Mouse (Mus musculus): ENCODE data around the gene Tbc1d14. TPM values are rescaled to one million over a fixed set of nuclear protein-coding genes. Genes with fewer than 3 reads are reported as not detected.

Gene Tbc1d14
- polyA plus RNA-seq, 1 experiment from 2014 or later: 70.1 TPM

- H3K4me1 ChIP-seq (replicated peaks): peaks cover 24% of the 10 kb centered on the region
- peak overlapping the region; percentile 93 for H3K4me3 ChIP-seq
- H3K4me2 ChIP-seq: peak overlapping the region; percentile 99
- WGBS: 31% methylated on average over 8 of the region's 8 CpGs
- H3K27ac ChIP-seq: no peak overlapping the region; the same call in 1 of the 2 replicates
- H3K9ac ChIP-seq: peak overlapping the region; percentile 91
- no peaks in the 10 kb centered on the region for H3K27me3 ChIP-seq
- ATAC-seq (ENCODE audit: low FRiP score): no peak
- no peaks in the 10 kb centered on the region for H3K9me3 ChIP-seq
- H3K36me3 ChIP-seq: peaks cover 20% of the 10 kb centered on the region
These were observed 127.2 kb downstream of the Tbc1d14 start for GRCm38 (mm10) chr5:36465889-36466288.

DNA sequence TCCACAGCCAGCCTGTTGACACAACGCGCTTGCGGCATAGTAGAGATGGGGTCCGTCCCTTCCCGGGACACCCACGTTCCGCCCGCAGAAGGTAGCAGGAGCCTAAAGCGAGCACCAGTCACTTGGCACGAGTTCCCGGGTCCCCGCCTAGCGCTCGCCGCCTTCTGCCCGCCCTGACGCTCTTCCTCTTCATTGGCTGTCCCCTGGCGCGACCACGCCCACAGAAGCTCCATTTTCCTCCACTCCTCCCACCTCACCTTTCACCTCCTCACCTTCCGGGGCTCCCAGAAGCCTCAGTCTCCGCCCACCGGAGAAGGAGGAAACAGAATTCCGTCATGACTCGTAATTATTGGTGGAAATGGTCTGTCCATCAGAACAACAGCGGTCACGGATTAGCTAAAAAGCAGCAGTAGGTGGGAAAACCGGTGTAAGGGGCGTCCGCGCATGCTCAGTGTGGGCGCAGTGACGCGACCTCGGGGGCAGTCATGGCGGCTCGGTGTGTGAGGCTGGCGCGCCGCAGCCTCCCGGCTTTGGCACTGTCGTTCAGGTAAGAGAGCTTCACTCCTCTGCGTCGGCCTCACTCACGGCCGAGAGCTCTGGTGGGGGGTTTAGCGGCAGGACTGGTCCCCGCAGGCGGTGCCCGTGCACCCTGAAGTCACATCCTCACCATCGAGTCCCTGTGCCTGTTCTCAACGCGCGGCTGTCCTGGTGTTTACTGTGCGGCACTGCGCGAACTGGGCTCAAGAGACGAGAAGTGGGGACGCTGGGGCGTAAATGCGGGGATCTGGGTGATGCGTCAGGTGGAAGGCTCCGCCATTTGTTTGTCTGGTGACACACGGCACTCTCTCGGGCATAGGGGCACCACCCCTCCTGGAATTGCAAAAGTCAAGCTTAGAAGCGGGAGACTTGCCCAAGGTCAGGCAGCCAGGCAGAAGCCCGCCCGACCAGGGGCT, 128.1 kb downstream of the Tbc1d14 start, which contains the start of gene Grpel1:
Gene Grpel1, plus strand, starts transcription at position 290 of the 953 bp plus-strand sequence.
- no peaks in the 10 kb centered on the region for H3K27me3 ChIP-seq
- H3K9me3 ChIP-seq: no peaks in the 10 kb centered on the region
- peak within 1 kb of the TSS; percentile 99 for H3K4me2 ChIP-seq
- peaks cover 11% of the 10 kb centered on the region for H3K36me3 ChIP-seq
- peak; percentile 95 for ATAC-seq (ENCODE audit: low FRiP score)
- under 1% methylated on average over 68 of the region's 68 CpGs for WGBS
- peak within 1 kb of the TSS; percentile 80 for H3K27ac ChIP-seq
- peak within 1 kb of the TSS; percentile 93 for H3K4me3 ChIP-seq
- peaks cover 24% of the 10 kb centered on the region for H3K4me1 ChIP-seq (replicated peaks)
- H3K9ac ChIP-seq: peak within 1 kb of the TSS; percentile 91

- H3K9ac ChIP-seq: no peak overlapping the region
- ATAC-seq (ENCODE audit: low FRiP score): no peak
These were observed 129.7 kb downstream of the Tbc1d14 start for GRCm38 (mm10) chr5:36463391-36463790.

DNA sequence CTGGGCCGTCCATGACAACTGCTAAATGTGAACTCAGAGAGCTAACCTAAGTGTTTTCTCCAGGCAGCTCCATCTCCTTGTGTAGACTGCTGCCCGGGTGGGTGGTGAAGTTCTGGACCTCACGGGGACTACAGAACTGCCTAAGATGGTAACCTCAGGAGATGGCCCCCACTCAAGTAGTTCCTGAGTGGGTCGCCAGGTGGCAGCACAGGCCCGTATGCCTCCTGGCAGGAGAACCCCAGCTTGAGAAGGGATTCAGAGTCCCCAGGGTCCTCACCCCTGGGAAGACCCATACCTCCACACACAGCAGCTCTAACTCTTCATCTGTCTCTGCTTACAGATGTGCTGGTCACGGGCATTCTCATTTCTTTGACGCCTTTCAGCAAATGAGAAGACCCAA, 130.3 kb downstream of the Tbc1d14 start:
- no peak for ATAC-seq (ENCODE audit: low FRiP score)
- no peak overlapping the region for H3K4me2 ChIP-seq
- peaks cover 24% of the 10 kb centered on the region for H3K4me1 ChIP-seq (replicated peaks)
- 26% methylated on average over 7 of the region's 7 CpGs for WGBS
- no peak overlapping the region for H3K9ac ChIP-seq
- H3K27me3 ChIP-seq: no peaks in the 10 kb centered on the region
- no peak overlapping the region for H3K4me3 ChIP-seq
- H3K36me3 ChIP-seq: no peaks in the 10 kb centered on the region
- H3K9me3 ChIP-seq: no peaks in the 10 kb centered on the region
- no peak overlapping the region for H3K27ac ChIP-seq

More at GRCm38 (mm10) chr5:36463391-36463790, 129.7 kb downstream of the Tbc1d14 start:
- no peaks in the 10 kb centered on the region for H3K9me3 ChIP-seq
- 21% methylated on average over 5 of the region's 5 CpGs for WGBS
- no peaks in the 10 kb centered on the region for H3K27me3 ChIP-seq
- H3K4me1 ChIP-seq (replicated peaks): peaks cover 24% of the 10 kb centered on the region
- H3K4me3 ChIP-seq: no peak overlapping the region
- no peaks in the 10 kb centered on the region for H3K36me3 ChIP-seq
- H3K27ac ChIP-seq: no peak overlapping the region
- no peak overlapping the region for H3K4me2 ChIP-seq

DNA sequence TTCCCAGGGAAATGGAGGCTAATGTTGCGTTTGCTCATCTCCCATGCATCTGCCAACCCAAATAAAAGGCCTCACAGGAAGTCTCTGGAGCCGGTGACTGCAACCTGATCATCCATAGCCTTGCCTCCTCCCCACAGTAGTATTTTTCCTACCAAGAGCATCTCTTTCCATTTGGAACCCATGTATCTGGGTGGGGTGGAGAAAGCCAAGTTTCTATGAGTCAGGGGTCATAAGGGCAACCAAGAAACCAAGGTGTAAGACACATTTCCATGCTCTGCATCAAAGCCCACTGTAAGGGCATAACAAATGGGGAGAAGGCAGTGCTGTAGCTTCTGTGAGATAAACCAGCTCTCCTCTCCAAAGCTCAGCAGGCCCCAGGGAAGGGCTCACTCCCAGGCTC, 131.8 kb downstream of the Tbc1d14 start:
- Histone ChIP-seq H3K27me3 (no peaks in the 10 kb centered on the region), H3K4me3 (no peak overlapping the region), H3K4me2 (no peak overlapping the region), H3K9ac (0 out of 2 replicates have a peak overlapping the region, but pooled peaks have one; percentile 3), H3K4me1 (replicated peaks) (peaks cover 18% of the 10 kb centered on the region), H3K9me3 (no peaks in the 10 kb centered on the region), H3K36me3 (no peaks in the 10 kb centered on the region), H3K27ac (no peak overlapping the region)
- WGBS: 86% methylated on average over 2 of the region's 2 CpGs
- ATAC-seq (ENCODE audit: low FRiP score): no peak

DNA sequence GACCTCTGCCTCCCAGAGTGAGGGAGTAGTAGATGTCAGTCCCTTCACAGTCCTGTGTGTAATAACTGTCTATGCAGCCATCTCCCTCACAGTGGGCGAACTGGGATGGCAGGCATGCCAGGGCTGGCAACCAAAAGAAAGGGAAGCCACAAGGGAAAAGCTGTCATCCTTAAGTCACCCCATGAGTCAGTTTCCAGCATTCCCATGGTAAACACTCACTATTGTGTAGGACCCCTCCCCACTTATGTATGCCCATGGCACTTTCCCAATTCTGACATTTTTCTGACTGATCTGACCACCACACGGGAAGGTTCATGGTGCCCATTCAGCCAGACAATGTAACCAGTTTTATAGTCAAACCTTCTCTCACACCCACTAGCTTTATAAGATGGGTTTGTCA, 132.4 kb downstream of the Tbc1d14 start:
- WGBS: 84% methylated on average over 2 of the region's 2 CpGs
- Histone ChIP-seq H3K4me1 (replicated peaks) (peaks cover 13% of the 10 kb centered on the region), H3K27me3 (no peaks in the 10 kb centered on the region), H3K4me2 (no peak overlapping the region), H3K9me3 (no peaks in the 10 kb centered on the region), H3K27ac (no peak overlapping the region), H3K9ac (no peak overlapping the region), H3K4me3 (no peak overlapping the region), H3K36me3 (no peaks in the 10 kb centered on the region)
- no peak for ATAC-seq (ENCODE audit: low FRiP score)

GRCm38 (mm10) chr5:36458926-36459325, 134.2 kb downstream of the Tbc1d14 start:
- Histone ChIP-seq H3K27ac (no peak overlapping the region), H3K4me3 (no peak overlapping the region), H3K9me3 (no peaks in the 10 kb centered on the region), H3K9ac (no peak overlapping the region), H3K4me1 (replicated peaks) (peaks cover 4% of the 10 kb centered on the region), H3K4me2 (no peak overlapping the region), H3K27me3 (no peaks in the 10 kb centered on the region), H3K36me3 (no peaks in the 10 kb centered on the region)
- no peak for ATAC-seq (ENCODE audit: low FRiP score)
- 25% methylated on average over 4 of the region's 4 CpGs for WGBS

DNA sequence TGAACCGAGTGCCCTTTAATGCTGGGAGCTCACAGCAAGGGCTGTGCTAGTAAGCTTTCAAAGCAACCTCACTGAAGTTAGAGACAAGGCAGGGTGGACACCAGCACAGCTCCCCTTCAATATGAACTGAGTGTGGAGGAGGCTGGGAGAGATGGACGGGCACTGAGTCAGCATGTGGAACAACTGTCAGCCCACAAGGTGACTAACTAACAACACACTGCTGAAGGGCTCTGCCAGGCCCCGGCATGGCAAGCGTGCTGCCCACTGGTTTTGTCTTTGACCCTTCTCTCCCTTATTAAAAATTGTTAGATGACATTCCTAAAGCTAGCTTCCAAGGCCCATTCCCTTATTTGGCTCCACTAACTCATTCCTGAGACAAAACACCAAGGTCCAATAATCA, 135.4 kb downstream of the Tbc1d14 start:
- no peaks in the 10 kb centered on the region for H3K4me1 ChIP-seq (replicated peaks)
- no peak overlapping the region for H3K4me3 ChIP-seq
- H3K4me2 ChIP-seq: no peak overlapping the region
- H3K36me3 ChIP-seq: no peaks in the 10 kb centered on the region
- no peak overlapping the region for H3K9ac ChIP-seq
- H3K27me3 ChIP-seq: no peaks in the 10 kb centered on the region
- H3K9me3 ChIP-seq: no peaks in the 10 kb centered on the region
- no peak for ATAC-seq (ENCODE audit: low FRiP score)
- 76% methylated on average over 4 of the region's 4 CpGs for WGBS
- no peak overlapping the region for H3K27ac ChIP-seq

- 86% methylated on average over 6 of the region's 6 CpGs for WGBS
- H3K4me2 ChIP-seq: no peak overlapping the region
- H3K36me3 ChIP-seq: no peaks in the 10 kb centered on the region
- H3K9ac ChIP-seq: no peak overlapping the region
- H3K27ac ChIP-seq: no peak overlapping the region
- H3K9me3 ChIP-seq: no peaks in the 10 kb centered on the region
- H3K4me1 ChIP-seq (replicated peaks): peaks cover 7% of the 10 kb centered on the region; the same call in 1 of the 2 replicates
- H3K4me3 ChIP-seq: no peak overlapping the region
- ATAC-seq (ENCODE audit: low FRiP score): no peak
- H3K27me3 ChIP-seq: no peaks in the 10 kb centered on the region
These were observed 140.3 kb downstream of the Tbc1d14 start for GRCm38 (mm10) chr5:36452821-36453220.

DNA sequence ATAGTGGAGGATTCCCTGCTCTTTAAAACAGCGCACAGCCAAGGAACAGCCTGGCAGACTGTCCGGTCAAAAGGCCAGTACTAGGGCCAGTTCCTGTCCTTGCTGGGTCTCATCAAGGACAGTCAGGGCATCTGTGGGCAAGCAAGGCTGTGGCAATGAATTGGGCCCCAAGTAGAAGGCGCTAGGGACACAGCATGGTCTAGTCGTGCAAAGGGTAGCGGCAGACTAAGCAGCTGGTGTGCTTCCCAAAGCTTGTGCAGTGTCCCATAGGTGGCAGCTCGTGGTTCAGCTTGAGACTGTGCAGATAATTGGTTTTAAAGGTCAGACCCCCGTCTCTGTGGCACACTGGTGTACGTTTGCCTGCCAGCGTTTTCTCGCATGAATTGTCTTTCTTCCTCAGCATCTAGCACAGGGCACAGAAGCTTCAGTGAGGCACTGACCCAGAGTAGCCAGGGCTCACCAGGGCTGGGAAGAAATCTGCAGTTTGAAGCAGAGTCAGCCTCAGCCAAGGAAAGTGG, 141.1 kb downstream of the Tbc1d14 start:
- 62% methylated on average over 10 of the region's 10 CpGs for WGBS
- no peak for ATAC-seq (ENCODE audit: low FRiP score)
- Histone ChIP-seq H3K9me3 (no peaks in the 10 kb centered on the region), H3K27me3 (no peaks in the 10 kb centered on the region), H3K4me2 (no peak overlapping the region), H3K36me3 (no peaks in the 10 kb centered on the region), H3K4me1 (replicated peaks) (peaks cover 7% of the 10 kb centered on the region; the same call in 1 of the 2 replicates), H3K9ac (no peak overlapping the region), H3K27ac (no peak overlapping the region), H3K4me3 (no peak overlapping the region)

DNA sequence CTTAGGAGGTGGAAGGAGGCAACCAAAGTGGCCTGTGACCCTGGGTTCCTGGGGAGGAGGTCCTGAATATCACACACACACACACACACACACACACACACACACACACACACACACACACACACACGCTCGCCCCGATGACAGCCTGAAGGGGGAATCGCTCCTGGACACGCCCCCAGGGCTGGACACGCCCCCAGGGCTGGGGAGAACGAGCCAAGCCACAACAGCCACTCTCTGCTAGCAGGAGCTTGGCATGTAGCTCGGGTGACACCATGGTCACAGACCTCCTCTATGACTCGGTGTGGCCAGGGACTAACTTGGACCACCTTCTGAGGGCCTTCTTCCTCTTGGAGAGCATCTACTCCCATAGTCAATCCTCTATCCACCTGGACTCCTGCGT, 142.0 kb downstream of the Tbc1d14 start:
- Histone ChIP-seq H3K4me2 (no peak overlapping the region), H3K4me3 (no peak overlapping the region), H3K9me3 (no peaks in the 10 kb centered on the region), H3K27me3 (no peaks in the 10 kb centered on the region), H3K27ac (no peak overlapping the region), H3K4me1 (replicated peaks) (peaks cover 10% of the 10 kb centered on the region; the same call in 1 of the 2 replicates), H3K9ac (no peak overlapping the region), H3K36me3 (no peaks in the 10 kb centered on the region)
- ATAC-seq (ENCODE audit: low FRiP score): no peak
- WGBS: 22% methylated on average over 10 of the region's 10 CpGs

DNA sequence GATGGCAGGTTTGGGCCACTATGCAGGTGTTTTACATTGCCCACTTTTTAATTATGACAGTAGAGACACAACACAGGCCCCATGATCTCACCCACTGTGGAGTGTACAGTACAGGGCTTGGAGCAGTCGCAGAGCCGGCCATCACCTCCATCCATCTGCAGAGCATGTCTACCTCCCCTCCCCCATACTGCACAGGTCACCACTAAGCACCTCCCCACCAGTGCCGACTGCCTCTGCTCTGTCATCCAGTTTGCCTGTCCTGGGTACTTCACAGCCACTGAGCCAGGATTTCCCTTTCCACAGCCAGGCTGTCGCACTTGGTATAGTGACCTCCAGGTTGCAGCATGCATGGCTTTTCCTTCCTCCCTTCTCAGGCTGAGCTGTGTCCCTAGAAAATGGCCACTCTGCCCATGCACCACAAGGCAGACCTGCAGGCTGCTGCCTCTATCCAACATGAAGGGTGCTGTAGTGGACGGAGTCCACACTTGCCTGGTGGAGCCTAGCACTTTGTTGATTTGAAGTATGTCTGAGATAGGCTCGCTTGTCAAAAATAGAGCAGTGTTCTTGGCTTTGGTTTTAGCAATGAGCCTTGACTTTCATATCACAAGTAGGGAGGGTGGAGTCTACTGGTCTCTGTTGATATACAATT, 143.2 kb downstream of the Tbc1d14 start:
- Histone ChIP-seq H3K4me3 (no peak overlapping the region), H3K9me3 (no peaks in the 10 kb centered on the region), H3K4me2 (no peak overlapping the region), H3K9ac (no peak overlapping the region), H3K36me3 (no peaks in the 10 kb centered on the region), H3K27ac (no peak overlapping the region), H3K27me3 (peaks cover 7% of the 10 kb centered on the region; the same call in 1 of the 2 replicates), H3K4me1 (replicated peaks) (peaks cover 19% of the 10 kb centered on the region)
- no peak for ATAC-seq (ENCODE audit: low FRiP score)
- WGBS: 79% methylated on average over 6 of the region's 6 CpGs
